Mouse (Mus musculus) E14TG2a.4 (cell line): ENCODE measurements around the gene 4931428F04Rik.
A peak's percentile ranks its signal among the peaks of the same experiment; 100 is the strongest.

Experiments used
- H3K27me3 ChIP-seq: 2 replicates; pipeline ENCODE4 v1.6.1; 2014; ENCODE audit warnings: low read length, control low read depth; ENCODE audit not compliant: insufficient read depth
- H3K36me3 ChIP-seq: 2 replicates; pipeline ENCODE4 v1.6.1; 2014; ENCODE audit warnings: low read length, control low read depth; ENCODE audit not compliant: insufficient read depth
- H3K4me1 ChIP-seq: replicated peaks from 2 replicates; pipeline ENCODE4 v1.6.1; 2014; ENCODE audit warnings: low read depth, low read length, control low read depth
- H3K4me3 ChIP-seq: replicated peaks from 2 replicates; pipeline ENCODE4 v1.5.1; 2014; ENCODE audit warnings: mild to moderate bottlenecking, low read length
- H3K9me3 ChIP-seq: 2 replicates; pipeline ENCODE4 v1.6.1; 2014; ENCODE audit warnings: low read length, control low read depth
- CTCF ChIP-seq: conservative IDR thresholded peaks from 2 replicates; pipeline ENCODE4 v1.5.1; 2014; ENCODE audit warnings: low read length
- NANOG ChIP-seq: IDR thresholded peaks from 2 replicates; pipeline ENCODE4 v1.6.1; 2014; ENCODE audit warnings: borderline replicate concordance, low read length, mixed read lengths
- POU5F1 ChIP-seq: IDR thresholded peaks from 2 replicates; pipeline ENCODE4 v1.6.1; 2014; ENCODE audit warnings: low read length, borderline replicate concordance

4931428F04Rik gene

DNA sequence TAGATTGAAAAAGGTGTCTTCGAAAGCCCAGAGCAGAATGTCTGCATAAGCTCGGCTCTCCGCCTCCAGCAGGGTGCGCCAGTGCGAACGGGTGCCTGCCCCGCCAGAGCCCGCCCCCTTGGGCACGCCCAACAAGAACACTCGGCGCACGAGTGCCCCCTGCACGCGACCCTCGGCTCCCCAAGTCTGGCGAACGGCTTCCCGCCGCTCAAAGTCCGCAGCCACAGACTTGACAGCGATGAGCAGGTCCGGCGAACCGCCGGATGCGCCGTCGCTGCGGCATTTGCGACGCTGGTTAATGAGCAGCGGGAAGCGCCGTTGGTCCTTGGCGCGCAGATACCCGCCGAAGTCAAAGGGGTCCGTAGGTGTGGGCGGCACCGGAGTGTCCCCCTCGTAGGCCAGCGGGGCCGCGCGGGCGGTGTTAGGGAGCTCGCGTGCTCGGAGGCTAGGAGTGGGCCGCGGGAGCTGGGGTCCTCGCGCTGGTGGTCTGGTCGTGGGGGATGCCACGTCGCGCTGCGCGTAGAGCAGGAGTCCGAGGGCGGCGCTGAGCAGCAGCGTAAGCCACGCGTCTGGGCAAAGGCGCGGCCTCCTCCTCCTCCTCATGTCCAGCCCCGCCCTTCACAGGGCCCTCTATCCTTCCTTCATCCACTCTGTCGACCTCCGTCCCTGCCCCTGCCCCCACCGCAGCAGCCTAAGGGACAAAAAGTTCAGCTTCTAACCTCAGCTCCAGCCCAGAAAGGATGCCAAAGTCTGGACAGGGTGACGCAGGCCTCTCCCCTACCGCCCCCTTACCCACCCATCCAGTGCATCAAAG, 35.3 kb downstream of the 4931428F04Rik start:
- TF ChIP-seq CTCF: peak; percentile 37; the same call in 1 of the 2 replicates
- TF ChIP-seq POU5F1: no peak
- TF ChIP-seq NANOG: no peak
- Histone ChIP-seq H3K4me3 (peak overlapping the region; percentile 89), H3K36me3 (peaks cover 42% of the 10 kb centered on the region), H3K9me3 (no peaks in the 10 kb centered on the region), H3K4me1 (peaks cover 51% of the 10 kb centered on the region), H3K27me3 (peaks cover 45% of the 10 kb centered on the region)

DNA sequence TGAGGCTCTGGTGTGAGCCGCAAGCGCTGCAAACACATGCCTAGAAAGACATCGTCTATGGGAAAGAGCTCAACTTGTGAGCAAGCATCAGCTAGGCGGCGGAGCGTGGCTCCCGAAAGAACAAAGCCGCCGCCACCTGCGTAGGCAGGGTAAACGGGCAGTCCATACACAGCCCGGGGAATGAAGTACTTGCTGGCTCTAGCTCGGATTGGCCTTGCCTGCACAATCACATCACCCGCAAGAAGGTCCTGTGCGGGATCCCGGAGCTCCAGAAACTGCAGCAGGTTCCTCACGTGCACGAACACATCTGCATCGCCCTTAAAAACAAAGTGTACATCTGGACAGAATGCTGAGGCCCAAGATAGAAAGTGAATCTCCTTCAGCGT, 35.9 kb downstream of the 4931428F04Rik start:
- H3K9me3 ChIP-seq: no peaks in the 10 kb centered on the region
- TF ChIP-seq POU5F1 (no peak), CTCF (no peak), NANOG (no peak)
- H3K36me3 ChIP-seq: peaks cover 48% of the 10 kb centered on the region
- peaks cover 39% of the 10 kb centered on the region for H3K27me3 ChIP-seq
- peak overlapping the region; percentile 89 for H3K4me3 ChIP-seq
- H3K4me1 ChIP-seq: peaks cover 45% of the 10 kb centered on the region

DNA sequence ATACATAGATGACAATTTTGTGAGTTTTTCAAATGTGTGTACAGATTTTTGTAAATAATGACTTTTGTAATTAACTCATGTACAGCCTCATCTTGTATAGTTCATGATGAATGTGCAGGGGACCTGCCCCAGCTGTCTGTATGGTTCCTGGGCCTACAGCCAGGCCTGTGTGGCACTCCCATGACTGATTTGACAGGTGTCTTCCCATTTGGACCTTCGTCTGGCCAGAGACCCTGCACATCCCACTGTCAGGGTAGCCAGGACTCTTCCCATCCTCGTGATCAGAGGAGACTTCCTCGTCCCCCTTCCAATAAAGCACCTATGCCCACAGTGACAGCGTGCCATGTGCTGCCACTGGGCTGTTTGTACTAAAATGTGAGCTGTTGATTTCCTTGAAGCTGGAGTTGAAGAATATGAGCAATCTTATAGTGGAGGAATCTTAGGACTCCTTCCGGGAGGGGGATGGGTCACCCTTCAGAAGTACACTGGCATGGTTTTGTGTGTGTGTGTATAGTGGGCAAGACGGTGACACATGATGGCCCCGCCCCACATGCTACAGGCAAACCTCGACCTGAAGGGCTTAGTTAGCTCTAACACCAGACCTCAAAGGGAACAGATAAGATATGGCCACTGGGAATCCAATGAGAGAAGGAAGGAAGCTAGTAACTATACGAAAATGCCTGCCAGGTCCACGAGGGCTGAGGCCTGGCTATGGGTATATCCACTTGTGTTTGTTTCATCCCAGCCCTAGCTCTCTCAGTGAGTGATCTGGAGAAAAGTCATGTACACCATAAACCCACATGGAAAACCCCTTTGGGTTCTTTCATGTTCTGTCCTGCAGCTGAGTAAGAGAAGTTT, 36.8 kb downstream of the 4931428F04Rik start:
- TF ChIP-seq NANOG (no peak), CTCF (no peak), POU5F1 (no peak)
- Histone ChIP-seq H3K4me1 (peaks cover 37% of the 10 kb centered on the region), H3K9me3 (no peaks in the 10 kb centered on the region), H3K36me3 (peaks cover 57% of the 10 kb centered on the region), H3K4me3 (no peak overlapping the region), H3K27me3 (peaks cover 31% of the 10 kb centered on the region)

DNA sequence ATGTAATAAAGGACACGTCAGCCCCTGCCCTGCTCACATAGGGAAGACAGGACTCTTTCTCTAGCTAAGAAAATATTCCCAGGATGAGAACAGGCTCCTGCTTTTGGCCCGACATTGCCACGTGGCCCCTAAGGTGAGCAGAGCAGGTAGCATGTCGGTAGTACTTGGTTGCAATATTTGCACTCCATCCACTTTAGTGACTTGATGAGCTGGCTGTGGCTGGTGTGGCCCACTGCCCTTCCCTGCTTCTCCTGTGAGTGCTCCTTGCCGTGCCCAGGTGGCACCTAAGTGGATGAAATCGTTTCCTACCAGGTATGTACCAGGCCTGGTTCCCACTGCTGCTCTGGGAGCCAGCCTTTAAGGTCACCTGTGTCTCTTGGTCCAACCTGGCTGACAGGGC, 37.7 kb downstream of the 4931428F04Rik start:
- TF ChIP-seq POU5F1 (no peak), NANOG (no peak)
- no peak overlapping the region for H3K4me3 ChIP-seq
- H3K27me3 ChIP-seq: peaks cover 23% of the 10 kb centered on the region
- peaks cover 33% of the 10 kb centered on the region for H3K4me1 ChIP-seq
- peaks cover 66% of the 10 kb centered on the region for H3K36me3 ChIP-seq
- no peaks in the 10 kb centered on the region for H3K9me3 ChIP-seq

DNA sequence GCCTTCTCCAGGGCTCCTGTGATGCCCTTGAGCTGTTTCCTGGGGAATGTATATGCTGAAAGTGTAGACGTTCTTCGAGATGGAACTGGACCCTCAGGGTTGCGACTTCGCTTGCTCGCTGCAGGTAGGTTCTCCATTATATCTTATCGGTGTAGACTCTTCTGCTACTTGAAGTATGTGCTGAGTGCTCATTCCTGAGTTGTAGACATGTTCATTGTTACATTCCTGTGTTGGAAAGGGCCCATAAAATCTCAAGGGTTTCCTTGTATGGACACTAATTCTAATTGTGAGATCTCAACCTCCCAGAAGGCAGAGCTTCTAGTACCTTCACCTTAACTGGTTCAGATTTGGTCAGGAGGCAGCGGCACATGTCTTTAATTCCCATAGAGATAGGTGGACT, 48.6 kb downstream of the 4931428F04Rik start:
- peaks cover 92% of the 10 kb centered on the region for H3K36me3 ChIP-seq
- no peaks in the 10 kb centered on the region for H3K27me3 ChIP-seq
- TF ChIP-seq POU5F1 (no peak), NANOG (no peak), CTCF (no peak)
- no peak overlapping the region for H3K4me3 ChIP-seq
- peaks cover 37% of the 10 kb centered on the region for H3K4me1 ChIP-seq
- no peaks in the 10 kb centered on the region for H3K9me3 ChIP-seq

DNA sequence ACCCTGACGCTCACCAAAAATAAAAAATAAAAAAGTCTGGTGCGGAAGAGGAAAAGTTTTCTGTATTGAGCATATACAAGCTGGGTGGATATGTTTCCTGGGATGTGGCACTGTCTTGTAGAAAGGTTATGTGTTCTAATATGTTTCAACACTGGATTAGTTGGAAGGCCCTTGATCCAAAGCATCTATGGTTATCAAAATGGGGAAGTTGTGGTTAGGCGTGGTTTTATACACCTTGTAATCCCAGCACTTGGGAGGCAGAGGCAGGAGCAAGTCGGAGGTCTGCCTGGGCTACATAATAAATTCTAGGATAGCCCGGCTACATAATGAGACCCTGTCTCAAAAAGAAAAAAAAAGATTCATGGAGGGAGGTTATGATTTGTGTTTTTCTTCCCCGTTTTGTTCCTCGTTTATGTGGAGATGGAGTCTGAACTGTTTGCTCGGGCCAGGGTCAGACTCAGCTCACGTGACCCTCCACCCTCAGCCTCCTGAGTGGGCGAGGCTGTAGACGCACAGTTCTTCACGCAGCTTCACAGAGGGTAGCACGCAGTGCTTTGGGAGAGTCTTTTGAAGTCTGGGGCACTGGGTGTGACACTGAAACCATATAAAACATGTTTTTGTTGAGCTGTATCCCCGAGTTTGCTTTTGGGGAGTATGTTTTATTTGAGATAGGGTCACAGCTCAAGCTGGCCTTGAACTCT, 52.1 kb downstream of the 4931428F04Rik start:
- Histone ChIP-seq H3K27me3 (no peaks in the 10 kb centered on the region), H3K4me1 (peaks cover 70% of the 10 kb centered on the region), H3K4me3 (no peak overlapping the region), H3K9me3 (no peaks in the 10 kb centered on the region), H3K36me3 (peaks cover 86% of the 10 kb centered on the region)
- TF ChIP-seq CTCF (no peak), POU5F1 (no peak), NANOG (no peak)

DNA sequence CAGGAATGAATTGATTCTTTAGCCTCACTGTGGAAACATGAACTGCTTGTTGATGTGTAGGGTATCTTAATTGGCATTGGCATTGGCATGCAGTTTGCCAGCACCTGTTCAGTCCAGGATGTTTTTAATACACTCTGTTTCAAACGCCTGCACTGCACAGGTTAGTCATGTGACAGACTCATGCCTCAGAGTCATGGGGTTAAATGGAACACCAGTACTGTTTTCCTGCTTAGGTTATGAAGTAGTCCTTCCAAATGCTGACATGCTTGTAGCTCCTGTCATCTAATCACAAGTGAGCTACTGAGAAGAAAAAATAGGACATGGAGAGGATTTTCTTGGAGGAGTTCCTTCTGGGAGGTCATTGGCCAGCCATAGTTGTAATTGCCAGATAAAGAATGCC, 54.5 kb downstream of the 4931428F04Rik start:
- Histone ChIP-seq H3K4me1 (peaks cover 92% of the 10 kb centered on the region), H3K9me3 (no peaks in the 10 kb centered on the region), H3K4me3 (no peak overlapping the region), H3K36me3 (peaks cover 63% of the 10 kb centered on the region), H3K27me3 (no peaks in the 10 kb centered on the region)
- no peak for TF ChIP-seq POU5F1
- TF ChIP-seq NANOG: no peak
- TF ChIP-seq CTCF: no peak
